Mouse (Mus musculus) bone marrow, adult 2 months (tissue): ENCODE measurements around the gene Rab4b.

Source experiments
- CTCF ChIP-seq: fragments of 200-500 bp; IDR thresholded peaks from 2 replicates; pipeline ENCODE4 v1.5.1; 2011; ENCODE audit warnings: low read length, control low read depth; ENCODE audit not compliant: control insufficient read depth, insufficient read depth
- POLR2A ChIP-seq: fragments of 200-500 bp; IDR thresholded peaks from 2 replicates; pipeline ENCODE4 v1.6.1; 2011; ENCODE audit warnings: low read depth, mild to moderate bottlenecking, control low read depth, low read length, borderline replicate concordance; ENCODE audit not compliant: control insufficient read depth

- no peak for TF ChIP-seq CTCF
- TF ChIP-seq POLR2A: no peak
Measured at GRCm38 (mm10) chr7:27185986-27186385, 7.3 kb upstream of the Rab4b start.
